Mouse (Mus musculus): ENCODE results near the gene Cntrl. TPM values are rescaled to one million over a fixed set of nuclear protein-coding genes. Genes with fewer than 3 reads are reported as not detected.

Cntrl gene
- polyA plus RNA-seq, 1 experiment from 2014 or later: 10.5 TPM

GRCm38 (mm10) chr2:35213345-35213910, 104.1 kb downstream of the Cntrl start:
- no peak for ATAC-seq (replicated peaks)
- 87% methylated on average over 12 of the region's 12 CpGs for WGBS
- H3K27ac ChIP-seq: no peak overlapping the region
- no peak overlapping the region for H3K4me2 ChIP-seq
- H3K27me3 ChIP-seq (replicated peaks): no peaks in the 10 kb centered on the region
- H3K4me1 ChIP-seq: peaks cover 13% of the 10 kb centered on the region
- no peaks in the 10 kb centered on the region for H3K36me3 ChIP-seq (replicated peaks)
- no peaks in the 10 kb centered on the region for H3K9me3 ChIP-seq
- no peak overlapping the region for H3K9ac ChIP-seq
- H3K4me3 ChIP-seq: no peak overlapping the region

GRCm38 (mm10) chr2:35214881-35215358, 105.6 kb downstream of the Cntrl start:
- no peak overlapping the region for H3K27ac ChIP-seq
- no peak overlapping the region for H3K4me3 ChIP-seq
- peak overlapping the region; percentile 43 for H3K4me2 ChIP-seq
- H3K27me3 ChIP-seq (replicated peaks): no peaks in the 10 kb centered on the region
- H3K4me1 ChIP-seq: peaks cover 13% of the 10 kb centered on the region
- peak; percentile 78 for ATAC-seq (replicated peaks)
- no peaks in the 10 kb centered on the region for H3K36me3 ChIP-seq (replicated peaks)
- WGBS: 3% methylated on average over 12 of the region's 12 CpGs
- H3K9me3 ChIP-seq: no peaks in the 10 kb centered on the region
- H3K9ac ChIP-seq: no peak overlapping the region

- Histone ChIP-seq H3K4me2 (peak overlapping the region; percentile 43; the same call in 1 of the 2 replicates), H3K4me1 (peaks cover 13% of the 10 kb centered on the region), H3K9ac (no peak overlapping the region), H3K4me3 (no peak overlapping the region), H3K27ac (no peak overlapping the region), H3K36me3 (replicated peaks) (no peaks in the 10 kb centered on the region), H3K27me3 (replicated peaks) (no peaks in the 10 kb centered on the region), H3K9me3 (no peaks in the 10 kb centered on the region)
- WGBS: 27% methylated on average over 14 of the region's 14 CpGs
- no peak for ATAC-seq (replicated peaks)
Measured at GRCm38 (mm10) chr2:35215363-35215762, 106.1 kb downstream of the Cntrl start.

GRCm38 (mm10) chr2:35216701-35217100, 107.4 kb downstream of the Cntrl start:
- WGBS: 92% methylated on average over 2 of the region's 2 CpGs

GRCm38 (mm10) chr2:35218736-35219135, 109.4 kb downstream of the Cntrl start:
- no peak for ATAC-seq (replicated peaks)
- no peak overlapping the region for H3K4me2 ChIP-seq
- no peak overlapping the region for H3K27ac ChIP-seq
- H3K9ac ChIP-seq: no peak overlapping the region
- H3K27me3 ChIP-seq (replicated peaks): no peaks in the 10 kb centered on the region
- H3K36me3 ChIP-seq (replicated peaks): no peaks in the 10 kb centered on the region
- no peaks in the 10 kb centered on the region for H3K9me3 ChIP-seq
- WGBS: 98% methylated on average over 3 of the region's 3 CpGs
- peaks cover 13% of the 10 kb centered on the region for H3K4me1 ChIP-seq
- H3K4me3 ChIP-seq: no peak overlapping the region

More at GRCm38 (mm10) chr2:35216701-35217100, 107.4 kb downstream of the Cntrl start:
- Histone ChIP-seq H3K36me3 (replicated peaks) (no peaks in the 10 kb centered on the region), H3K9me3 (no peaks in the 10 kb centered on the region), H3K27ac (no peak overlapping the region), H3K27me3 (replicated peaks) (no peaks in the 10 kb centered on the region), H3K9ac (no peak overlapping the region), H3K4me1 (peaks cover 13% of the 10 kb centered on the region), H3K4me3 (no peak overlapping the region), H3K4me2 (no peak overlapping the region)
- ATAC-seq (replicated peaks): no peak

- H3K27me3 ChIP-seq (replicated peaks): no peaks in the 10 kb centered on the region
- no peak overlapping the region for H3K9ac ChIP-seq
- H3K27ac ChIP-seq: no peak overlapping the region
- H3K4me3 ChIP-seq: no peak overlapping the region
- H3K9me3 ChIP-seq: no peaks in the 10 kb centered on the region
- no peak overlapping the region for H3K4me2 ChIP-seq
- H3K4me1 ChIP-seq: no peaks in the 10 kb centered on the region
- no peaks in the 10 kb centered on the region for H3K36me3 ChIP-seq (replicated peaks)
- ATAC-seq (replicated peaks): no peak
- WGBS: 74% methylated on average over 6 of the region's 6 CpGs
Measured at GRCm38 (mm10) chr2:35222822-35223391, 113.6 kb downstream of the Cntrl start.

GRCm38 (mm10) chr2:35224285-35224684, 115.0 kb downstream of the Cntrl start:
- no peak for ATAC-seq (replicated peaks)
- no peak overlapping the region for H3K4me3 ChIP-seq
- H3K36me3 ChIP-seq (replicated peaks): no peaks in the 10 kb centered on the region
- H3K4me2 ChIP-seq: no peak overlapping the region
- H3K27me3 ChIP-seq (replicated peaks): no peaks in the 10 kb centered on the region
- H3K27ac ChIP-seq: no peak overlapping the region
- H3K9ac ChIP-seq: no peak overlapping the region
- no peaks in the 10 kb centered on the region for H3K4me1 ChIP-seq
- no peaks in the 10 kb centered on the region for H3K9me3 ChIP-seq
- WGBS: 93% methylated on average over 15 of the region's 15 CpGs

GRCm38 (mm10) chr2:35228145-35228544, 118.9 kb downstream of the Cntrl start:
- Histone ChIP-seq H3K4me2 (no peak overlapping the region), H3K36me3 (replicated peaks) (no peaks in the 10 kb centered on the region), H3K4me1 (peaks cover 3% of the 10 kb centered on the region; the same call in 1 of the 2 replicates), H3K9me3 (no peaks in the 10 kb centered on the region), H3K27ac (no peak overlapping the region), H3K9ac (no peak overlapping the region), H3K27me3 (replicated peaks) (no peaks in the 10 kb centered on the region), H3K4me3 (no peak overlapping the region)
- ATAC-seq (replicated peaks): no peak
- 47% methylated on average over 4 of the region's 4 CpGs for WGBS

Other genes with a start within 250 kb of the Cntrl start
- gene Cutal, start 235.1 kb upstream of the Cntrl start, polyA plus RNA-seq (2015; fragmentation: Nextera tagmentation; extraction: Ambion mirVana): 0.26 and 0.40 TPM in 2 replicates
- gene Psmd5, start 234.5 kb upstream of the Cntrl start, polyA plus RNA-seq (2015; fragmentation: Nextera tagmentation; extraction: Ambion mirVana): 101 and 102 TPM in 2 replicates
- gene Phf19, start 195.5 kb upstream of the Cntrl start, polyA plus RNA-seq (2015; fragmentation: Nextera tagmentation; extraction: Ambion mirVana): 1.5 and 2.1 TPM in 2 replicates
- 3.6 and 3.8 TPM in 2 replicates for gene Traf1, start 147.7 kb upstream of the Cntrl start, polyA plus RNA-seq (2015; fragmentation: Nextera tagmentation; extraction: Ambion mirVana)
- 1.1 and 1.2 TPM in 2 replicates for gene Hc, start 48.1 kb upstream of the Cntrl start, polyA plus RNA-seq (2015; fragmentation: Nextera tagmentation; extraction: Ambion mirVana)
- 0.32 and 0.74 TPM in 2 replicates for gene AI182371, start 7.9 kb upstream of the Cntrl start, polyA plus RNA-seq (2015; fragmentation: Nextera tagmentation; extraction: Ambion mirVana)
- 400 and 424 TPM in 2 replicates for gene Rab14, start 91.6 kb downstream of the Cntrl start, polyA plus RNA-seq (2015; fragmentation: Nextera tagmentation; extraction: Ambion mirVana)
- 18.9 and 19.2 TPM in 2 replicates for gene Gsn, start 146.9 kb downstream of the Cntrl start, polyA plus RNA-seq (2015; fragmentation: Nextera tagmentation; extraction: Ambion mirVana)
- 13.1 and 14.4 TPM in 2 replicates for gene Stom, start 227.5 kb downstream of the Cntrl start, polyA plus RNA-seq (2015; fragmentation: Nextera tagmentation; extraction: Ambion mirVana)